Mouse (Mus musculus): Measurements from ENCODE around the gene Shroom4. TPM values are rescaled to one million over a fixed set of nuclear protein-coding genes. Genes with fewer than 3 reads are reported as not detected.

Shroom4 gene
- polyA plus RNA-seq (2015; fragmentation: Illumina TruSeq; extraction: RNeasy Lipid Tissue Mini Kit (QIAGEN cat#74804); ENCODE audit: insufficient read depth, low replicate concordance): 1.3 TPM

DNA sequence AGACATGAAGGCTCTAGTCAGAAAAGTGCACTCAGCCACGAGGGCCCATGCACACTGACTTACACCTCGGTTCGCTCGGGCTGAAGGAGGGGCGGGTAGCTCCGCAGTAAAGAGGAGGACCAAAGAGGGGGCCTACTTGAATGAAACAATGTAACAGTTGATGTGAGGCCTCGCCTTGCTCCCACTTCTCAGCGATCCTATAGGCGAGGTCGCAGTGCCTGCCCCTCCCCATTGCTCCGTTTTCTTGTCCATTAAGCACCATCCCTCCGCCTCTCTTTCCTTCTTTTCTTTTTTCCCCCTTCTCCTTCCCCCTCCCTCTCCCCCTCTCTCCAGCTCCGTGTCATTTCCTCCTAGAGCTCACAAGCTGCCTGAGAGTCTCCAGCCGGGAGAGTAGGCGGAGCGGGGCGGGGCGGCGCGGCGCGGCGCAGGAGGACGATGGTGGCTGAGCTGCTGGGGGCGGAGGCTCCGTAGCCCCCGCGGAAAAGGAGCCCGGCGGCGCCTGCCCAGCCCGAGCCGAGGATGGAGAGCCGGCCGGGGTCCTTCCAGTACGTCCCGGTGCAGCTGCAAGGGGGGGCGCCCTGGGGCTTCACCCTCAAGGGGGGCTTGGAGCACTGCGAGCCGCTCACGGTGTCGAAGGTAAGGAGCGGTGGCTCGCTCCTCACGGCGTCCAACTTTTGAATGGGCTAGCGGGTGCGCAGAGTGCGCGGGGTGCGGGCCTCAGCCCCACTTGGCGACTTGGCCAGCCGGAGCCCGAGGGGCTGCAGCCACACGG, at the start of gene Shroom4:
Shroom4 (plus strand) TSS at position 229 of the 772 bp plus-strand sequence.

Other genes with a start within 250 kb of the Shroom4 start
- gene Nudt10, start 226.8 kb upstream of the Shroom4 start, polyA plus RNA-seq (2015; fragmentation: Illumina TruSeq; extraction: RNeasy Lipid Tissue Mini Kit (QIAGEN cat#74804); ENCODE audit: insufficient read depth, low replicate concordance): 0.22 TPM
- not detected for gene Bmp15, start 79.1 kb upstream of the Shroom4 start, polyA plus RNA-seq (2015; fragmentation: Illumina TruSeq; extraction: RNeasy Lipid Tissue Mini Kit (QIAGEN cat#74804); ENCODE audit: insufficient read depth, low replicate concordance)